Mouse (Mus musculus) bone marrow, adult 2 months (tissue): ENCODE measurements around the gene Agap3. TPM values are rescaled to one million over a fixed set of nuclear protein-coding genes. Genes with fewer than 3 reads are reported as not detected.

ENCODE experiments used
- H3K27ac ChIP-seq: fragments of 200-500 bp; 2 replicates; pipeline ENCODE4 v1.5.1; 2012; ENCODE audit warnings: low read depth, mild to moderate bottlenecking, control low read depth, inconsistent platforms, low read length; ENCODE audit not compliant: control insufficient read depth, poor library complexity, insufficient read depth
- H3K4me1 ChIP-seq: fragments of 200-500 bp; 2 replicates; pipeline ENCODE4 v1.6.1; 2011; ENCODE audit warnings: low read length; ENCODE audit not compliant: control insufficient read depth, insufficient read depth
- H3K4me3 ChIP-seq: fragments of 200-500 bp; replicated peaks from 2 replicates; pipeline ENCODE3; 2011; ENCODE audit warnings: mild to moderate bottlenecking, low read depth, low read length, control low read depth; ENCODE audit not compliant: control insufficient read depth
- CTCF ChIP-seq: fragments of 200-500 bp; IDR thresholded peaks from 2 replicates; pipeline ENCODE4 v1.5.1; 2011; ENCODE audit warnings: low read length, control low read depth; ENCODE audit not compliant: control insufficient read depth, insufficient read depth
- POLR2A ChIP-seq: fragments of 200-500 bp; IDR thresholded peaks from 2 replicates; pipeline ENCODE4 v1.6.1; 2011; ENCODE audit warnings: low read depth, mild to moderate bottlenecking, control low read depth, low read length, borderline replicate concordance; ENCODE audit not compliant: control insufficient read depth
- WGBS: fragments of 180-500 bp; shearing (Covaris S2); methylation state at CpG from one replicate; pipeline ENCODE4 v1.1.7; 2018; 5-methylcytosine and 5-hydroxymethylcytosine counted together
- polyA plus RNA-seq: library from polyadenylated mRNA; stranded (reverse); fragments of >200 nt; gene quantifications from 2 replicates; pipeline ENCODE4 v1.2.4, GENCODE M21; 2011; ENCODE audit warnings: low replicate concordance; ENCODE audit not compliant: missing spikeins, insufficient read depth, insufficient read length

Gene Agap3
- polyA plus RNA-seq, 1 experiment = 28.2 TPM

- no peak overlapping the region for H3K27ac ChIP-seq
- TF ChIP-seq POLR2A = no peak
- TF ChIP-seq CTCF = no peak
- no peak overlapping the region for H3K4me3 ChIP-seq
- H3K4me1 ChIP-seq = no peaks in the 10 kb centered on the region; the same call in 1 of the 2 replicates
- 85% methylated on average over 10 of the region's 10 CpGs for WGBS
These were observed 34.4 kb upstream of the Agap3 start for GRCm38 (mm10) chr5:24417587-24417986.

- TF ChIP-seq CTCF (no peak), POLR2A (no peak)
- 90% methylated on average over 9 of the region's 9 CpGs for WGBS
- Histone ChIP-seq H3K27ac (no peak overlapping the region), H3K4me1 (no peaks in the 10 kb centered on the region; the same call in 1 of the 2 replicates), H3K4me3 (no peak overlapping the region)
These were observed 31.6 kb upstream of the Agap3 start for GRCm38 (mm10) chr5:24420381-24420780.

GRCm38 (mm10) chr5:24423129-24424003 lies 28.6 kb upstream of the Agap3 start, which contains the start of the genes Cdk5 and Slc4a2:
Gene Cdk5, minus strand, starts transcription at chr5:24423530.
Gene Slc4a2, plus strand, starts transcription at chr5:24423837.
- Histone ChIP-seq H3K27ac (peak within 1 kb of the TSS; percentile 95), H3K4me1 (no peaks in the 10 kb centered on the region; the same call in 1 of the 2 replicates), H3K4me3 (peak within 1 kb of the TSS; percentile 82)
- under 1% methylated on average over 46 of the region's 46 CpGs for WGBS
- TF ChIP-seq POLR2A = peak; percentile 92
- TF ChIP-seq CTCF = no peak

GRCm38 (mm10) chr5:24424004-24424781 lies 27.8 kb upstream of the Agap3 start:
- TF ChIP-seq CTCF = no peak
- TF ChIP-seq POLR2A = 0 out of 2 replicates have a peak, but pooled peaks have one; percentile 20
- Histone ChIP-seq H3K4me3 (peak overlapping the region; percentile 82), H3K4me1 (no peaks in the 10 kb centered on the region; the same call in 1 of the 2 replicates), H3K27ac (peak overlapping the region; percentile 95)
- WGBS = 6% methylated on average over 21 of the region's 21 CpGs

- under 1% methylated on average over 58 of the region's 60 CpGs for WGBS
- Histone ChIP-seq H3K27ac (peak overlapping the region; percentile 95), H3K4me1 (no peaks in the 10 kb centered on the region; the same call in 1 of the 2 replicates), H3K4me3 (peak overlapping the region; percentile 82)
- TF ChIP-seq POLR2A (peak; percentile 48; the same call in 1 of the 2 replicates), CTCF (no peak)
These were observed 27.0 kb upstream of the Agap3 start for GRCm38 (mm10) chr5:24424861-24425411.

- no peaks in the 10 kb centered on the region; the same call in 1 of the 2 replicates for H3K4me1 ChIP-seq
These were observed 26.4 kb upstream of the Agap3 start for GRCm38 (mm10) chr5:24425421-24426036.

GRCm38 (mm10) chr5:24426037-24426432 lies 25.9 kb upstream of the Agap3 start:
- Histone ChIP-seq H3K27ac (no peak overlapping the region), H3K4me3 (peak overlapping the region; percentile 82), H3K4me1 (no peaks in the 10 kb centered on the region; the same call in 1 of the 2 replicates)
- 15% methylated on average over 10 of the region's 10 CpGs for WGBS
- TF ChIP-seq POLR2A (no peak), CTCF (no peak)

More at GRCm38 (mm10) chr5:24425421-24426036, 26.4 kb upstream of the Agap3 start:
- H3K4me3 ChIP-seq = peak overlapping the region; percentile 82
- peak overlapping the region; percentile 95; the same call in 1 of the 2 replicates for H3K27ac ChIP-seq
- 1% methylated on average over 28 of the region's 30 CpGs for WGBS
- TF ChIP-seq POLR2A (no peak), CTCF (peak; percentile 17; the same call in 1 of the 2 replicates)
